Mouse (Mus musculus) kidney, adult 2 months (tissue): ENCODE data around the gene E130114P18Rik. TPM values are rescaled to one million over a fixed set of nuclear protein-coding genes. Genes with fewer than 3 reads are reported as not detected.

Source experiments
- DNase-seq: peaks from one replicate; pipeline ENCODE4 v3.0.0; 2021
- H3K27ac ChIP-seq: fragments of 200-500 bp; 2 replicates; pipeline ENCODE4 v1.5.1; 2012; ENCODE audit warnings: low read depth, low read length, control low read depth, inconsistent platforms; ENCODE audit not compliant: insufficient read depth
- H3K27me3 ChIP-seq: fragments of 200-500 bp; replicated peaks from 2 replicates; pipeline ENCODE4 v1.6.1; 2012; ENCODE audit warnings: mild to moderate bottlenecking, moderate library complexity, low read length, inconsistent platforms; ENCODE audit not compliant: control insufficient read depth, insufficient read depth
- H3K36me3 ChIP-seq: fragments of 200-500 bp; 2 replicates; pipeline ENCODE4 v1.6.1; 2012; ENCODE audit warnings: mild to moderate bottlenecking, moderate library complexity, low read length, inconsistent platforms; ENCODE audit not compliant: control insufficient read depth, insufficient read depth
- H3K4me1 ChIP-seq: fragments of 200-500 bp; 2 replicates; pipeline ENCODE4 v1.6.1; 2011; ENCODE audit warnings: low read length; ENCODE audit not compliant: control insufficient read depth, insufficient read depth
- H3K4me3 ChIP-seq: fragments of 200-500 bp; 2 replicates; pipeline ENCODE4 v1.5.1; 2011; ENCODE audit warnings: mild to moderate bottlenecking, low read depth, low read length, control low read depth; ENCODE audit not compliant: insufficient read depth
- CTCF ChIP-seq: fragments of 200-500 bp; conservative IDR thresholded peaks from 2 replicates; pipeline ENCODE4 v1.5.1; 2011; ENCODE audit warnings: low read depth, mild to moderate bottlenecking, control low read depth, low read length, moderate library complexity, mixed read lengths; ENCODE audit not compliant: insufficient read depth, insufficient read length
- POLR2A ChIP-seq: fragments of 200-500 bp; IDR thresholded peaks from one replicate; pipeline ENCODE4 v1.6.1; 2011; ENCODE audit warnings: low read depth, low read length, control low read depth
- WGBS: fragments of 180-500 bp; shearing (Covaris S2); methylation state at CpG from one replicate; pipeline ENCODE4 v1.1.7; 2018; 5-methylcytosine and 5-hydroxymethylcytosine counted together
- polyA plus RNA-seq: library from polyadenylated mRNA; depleted of rRNA; stranded (reverse); fragments of >200 nt; gene quantifications from 2 replicates; pipeline ENCODE4 v1.2.3, GENCODE M21; 2012

E130114P18Rik gene
- polyA plus RNA-seq, 1 experiment = 0.45 TPM

- H3K4me3 ChIP-seq = no peak overlapping the region
- WGBS = 76% methylated on average over 4 of the region's 4 CpGs
- H3K4me1 ChIP-seq = no peaks in the 10 kb centered on the region
- H3K27me3 ChIP-seq = no peaks in the 10 kb centered on the region
- TF ChIP-seq POLR2A (no peak), CTCF (no peak)
- H3K36me3 ChIP-seq = no peaks in the 10 kb centered on the region
- DNase-seq = no peak
- no peak overlapping the region for H3K27ac ChIP-seq
Observed at GRCm38 (mm10) chr4:97602579-97602978, 175.3 kb downstream of the E130114P18Rik start.

DNA sequence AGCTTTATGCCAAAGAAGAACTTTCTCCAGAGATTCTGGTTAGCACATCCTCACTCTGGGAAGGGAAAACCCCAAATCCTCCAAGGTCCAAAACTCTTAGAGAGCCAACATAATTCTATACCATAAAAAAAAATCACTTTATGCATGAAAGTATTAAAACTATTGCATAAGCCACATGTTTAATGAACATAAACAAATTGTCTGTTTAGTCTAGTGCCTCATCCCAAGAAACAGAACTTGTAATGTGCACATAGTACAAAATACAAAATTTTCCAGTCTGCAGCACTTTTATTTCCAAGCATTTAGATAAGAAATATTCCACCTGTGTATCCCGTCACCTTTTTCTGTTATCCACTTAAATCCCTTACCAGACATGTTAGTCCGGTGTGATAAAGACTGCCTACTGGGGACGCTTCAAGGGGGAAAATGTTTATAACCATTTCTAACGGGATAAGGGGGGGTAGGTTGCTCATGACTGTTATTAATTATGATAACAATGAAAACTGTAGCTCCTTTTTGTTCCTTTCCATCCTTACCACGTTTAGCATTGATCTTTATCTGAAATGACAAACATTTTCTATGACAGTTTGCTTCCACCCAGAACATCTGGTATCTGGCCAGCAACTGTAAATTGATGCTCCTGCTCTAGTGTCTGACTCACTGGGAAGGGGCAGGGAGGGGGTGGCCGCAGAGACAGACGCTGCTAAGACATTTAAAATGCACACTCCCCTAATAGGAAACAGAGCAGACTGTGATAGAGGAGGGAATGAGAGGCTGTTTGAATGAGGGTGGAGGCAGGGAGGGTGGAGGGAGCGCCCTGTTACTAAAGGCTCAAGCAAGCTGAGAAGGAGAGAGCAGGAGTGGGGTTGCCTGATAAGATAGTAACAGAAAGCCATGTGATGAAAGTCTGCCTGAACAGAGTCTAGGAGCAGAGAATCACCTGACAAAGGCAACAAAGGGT lies 176.7 kb downstream of the E130114P18Rik start:
- TF ChIP-seq CTCF (no peak), POLR2A (no peak)
- DNase-seq = no peak

DNA sequence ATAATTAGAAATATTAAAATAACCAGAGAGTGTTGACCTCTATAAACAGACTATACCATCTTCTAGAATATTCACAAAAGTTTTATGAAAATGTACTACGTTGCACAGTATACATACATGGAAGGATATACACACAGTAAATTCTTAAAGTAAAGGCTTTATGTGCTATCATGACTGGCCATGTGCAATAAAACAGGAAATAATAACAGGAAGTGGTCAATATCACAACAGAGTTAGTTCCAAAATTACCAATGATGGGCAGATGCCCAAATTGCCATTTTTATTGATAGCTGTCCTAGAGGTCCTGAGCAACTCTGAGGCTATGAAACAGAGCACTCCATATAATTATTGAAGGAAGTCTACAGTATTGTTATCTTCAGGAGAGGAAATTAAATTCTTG lies 180.4 kb downstream of the E130114P18Rik start:
- no peak overlapping the region for H3K27ac ChIP-seq
- no peaks in the 10 kb centered on the region for H3K4me1 ChIP-seq
- H3K36me3 ChIP-seq = no peaks in the 10 kb centered on the region
- WGBS = 95% methylated on average over 1 of the region's 1 CpGs
- no peaks in the 10 kb centered on the region for H3K27me3 ChIP-seq
- no peak for TF ChIP-seq CTCF
- TF ChIP-seq POLR2A = no peak
- DNase-seq = no peak
- H3K4me3 ChIP-seq = no peak overlapping the region

More for the DNA sequence above, 176.7 kb downstream of the E130114P18Rik start:
- Histone ChIP-seq H3K27me3 (no peaks in the 10 kb centered on the region), H3K36me3 (no peaks in the 10 kb centered on the region), H3K27ac (no peak overlapping the region), H3K4me3 (no peak overlapping the region), H3K4me1 (no peaks in the 10 kb centered on the region)
- WGBS = 49% methylated on average over 8 of the region's 8 CpGs

- H3K4me3 ChIP-seq = no peak overlapping the region
- no peak for DNase-seq
- WGBS = 90% methylated on average over 9 of the region's 9 CpGs
Observed at GRCm38 (mm10) chr4:97596348-97596747, 181.5 kb downstream of the E130114P18Rik start.

DNA sequence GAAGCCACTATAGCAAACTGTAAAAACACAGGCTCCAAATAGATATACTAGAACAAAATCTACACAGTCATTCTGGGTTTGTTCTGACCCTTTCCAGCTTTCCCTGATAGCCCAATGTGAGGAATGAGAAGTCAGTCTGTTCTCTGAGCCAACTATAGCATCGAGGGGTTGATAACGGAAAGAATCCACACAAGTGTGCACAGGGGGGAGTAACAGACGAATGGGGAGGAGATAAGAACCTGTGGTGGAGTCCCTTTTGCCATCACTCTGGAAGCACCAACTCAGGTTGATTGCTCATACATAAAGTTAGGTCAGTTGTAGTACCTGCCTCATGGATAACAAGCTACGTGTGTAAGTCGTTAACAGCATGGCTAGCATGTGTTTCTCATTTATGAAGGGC lies 184.0 kb downstream of the E130114P18Rik start:
- no peak for DNase-seq
- TF ChIP-seq CTCF (no peak), POLR2A (no peak)
- WGBS = 88% methylated on average over 5 of the region's 5 CpGs
- Histone ChIP-seq H3K36me3 (no peaks in the 10 kb centered on the region), H3K27me3 (no peaks in the 10 kb centered on the region), H3K27ac (no peak overlapping the region), H3K4me3 (no peak overlapping the region), H3K4me1 (no peaks in the 10 kb centered on the region)

More at GRCm38 (mm10) chr4:97596348-97596747, 181.5 kb downstream of the E130114P18Rik start:
- Histone ChIP-seq H3K36me3 (no peaks in the 10 kb centered on the region), H3K27ac (no peak overlapping the region), H3K4me1 (no peaks in the 10 kb centered on the region), H3K27me3 (no peaks in the 10 kb centered on the region)
- TF ChIP-seq CTCF (no peak), POLR2A (no peak)

DNA sequence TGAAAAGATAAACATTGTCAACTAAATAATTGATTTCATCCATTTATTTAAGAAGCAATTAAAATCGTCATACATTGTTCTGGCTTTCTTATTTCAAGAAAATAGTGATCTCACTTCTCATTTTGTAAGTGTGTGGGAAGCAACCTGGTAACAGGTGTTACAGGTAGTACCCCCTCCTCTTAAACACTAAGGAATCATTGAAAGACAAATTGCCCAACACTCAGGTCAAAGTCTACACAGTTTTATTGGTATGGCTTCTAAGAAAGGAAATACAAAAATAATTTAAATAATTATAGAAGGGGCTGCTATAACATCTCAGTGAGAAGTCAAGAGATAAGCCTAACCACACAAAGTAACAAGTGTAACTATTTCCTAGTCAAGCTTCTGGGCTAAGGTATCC lies 188.1 kb downstream of the E130114P18Rik start:
- Histone ChIP-seq H3K4me3 (no peak overlapping the region), H3K4me1 (no peaks in the 10 kb centered on the region), H3K27ac (no peak overlapping the region), H3K27me3 (no peaks in the 10 kb centered on the region), H3K36me3 (no peaks in the 10 kb centered on the region)
- DNase-seq = no peak
- no peak for TF ChIP-seq CTCF
- TF ChIP-seq POLR2A = no peak
- 79% methylated on average over 1 of the region's 1 CpGs for WGBS

DNA sequence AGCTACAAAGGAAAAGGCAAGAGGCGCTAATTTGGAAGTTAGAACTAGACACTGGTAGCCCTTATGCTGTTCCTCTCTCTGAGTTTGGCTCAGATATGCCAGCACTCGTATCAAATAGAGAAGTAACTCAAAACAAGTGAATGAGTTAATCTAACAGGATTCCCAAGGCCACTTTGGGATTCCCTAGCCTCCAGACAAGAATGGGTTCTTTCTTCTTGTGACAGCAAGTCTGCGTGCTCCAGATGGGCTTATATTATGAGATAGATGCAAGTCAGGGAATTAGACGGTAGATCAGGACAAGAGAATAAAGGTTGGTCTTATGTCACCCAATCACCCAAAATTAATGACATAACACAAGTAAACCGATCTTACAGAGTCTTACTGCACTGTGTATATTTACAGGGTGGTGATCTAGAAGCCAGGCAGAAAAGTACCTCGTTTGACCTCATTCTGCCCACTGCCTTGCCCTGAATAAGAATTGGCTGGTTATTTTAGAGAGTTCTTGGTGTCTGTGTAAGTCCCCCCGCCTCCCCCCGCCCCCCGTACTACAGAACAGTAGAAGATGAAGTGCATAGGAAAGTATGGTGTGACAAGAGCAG lies 190.4 kb downstream of the E130114P18Rik start:
- WGBS = 83% methylated on average over 9 of the region's 9 CpGs

More for the DNA sequence above, 190.4 kb downstream of the E130114P18Rik start:
- peaks cover 3% of the 10 kb centered on the region; the same call in 1 of the 2 replicates for H3K4me1 ChIP-seq
- no peak overlapping the region for H3K4me3 ChIP-seq
- H3K36me3 ChIP-seq = no peaks in the 10 kb centered on the region
- H3K27me3 ChIP-seq = no peaks in the 10 kb centered on the region; the same call in 1 of the 2 replicates
- no peak overlapping the region for H3K27ac ChIP-seq
- TF ChIP-seq POLR2A = no peak
- TF ChIP-seq CTCF = no peak
- DNase-seq = no peak
